Mouse (Mus musculus) CD4-positive helper T cell, adult 2 months (primary cell): ENCODE results near the gene Magea8.
"Not testable (repeated sequence)": the region's sequence is repeated elsewhere in the genome, so short reads cannot be mapped to it uniquely, and the experiment has no call there.

Experiments
- DNase-seq: peaks from one replicate; pipeline ENCODE4 v3.0.0-alpha.2; 2012; ENCODE audit warnings: low read depth, missing footprints, low spot score

Magea8 gene

DNA sequence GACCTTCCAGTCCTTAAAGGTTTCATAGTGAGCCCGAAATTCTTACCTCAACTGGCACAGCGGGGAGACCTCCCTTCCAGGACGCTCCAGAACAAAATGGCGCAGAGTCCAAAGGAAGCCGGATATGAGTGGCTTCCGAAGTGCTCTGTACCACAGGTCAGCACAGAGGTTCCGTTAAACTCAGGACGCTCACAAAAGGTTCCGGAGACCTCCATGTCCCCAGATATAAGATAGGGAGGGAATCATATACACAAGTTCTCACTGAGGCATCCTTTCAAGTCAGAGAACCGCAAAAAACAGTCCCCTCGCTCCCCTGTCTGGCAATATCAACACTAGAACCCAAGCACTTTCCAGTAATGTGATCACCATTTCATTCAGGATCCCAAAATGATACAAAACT lies at the start of gene Magea8:
TSS of gene Magea8 (minus strand) at position 101 of the 400 bp plus-strand sequence.
- DNase-seq = not testable (repeated sequence)

GRCm38 (mm10) chrX:154949405-154949804 lies 46.2 kb downstream of the Magea8 start, which contains the start of gene Magea3:
Magea3 (minus strand) TSS chrX:154949505.
- not testable (repeated sequence) for DNase-seq

DNA sequence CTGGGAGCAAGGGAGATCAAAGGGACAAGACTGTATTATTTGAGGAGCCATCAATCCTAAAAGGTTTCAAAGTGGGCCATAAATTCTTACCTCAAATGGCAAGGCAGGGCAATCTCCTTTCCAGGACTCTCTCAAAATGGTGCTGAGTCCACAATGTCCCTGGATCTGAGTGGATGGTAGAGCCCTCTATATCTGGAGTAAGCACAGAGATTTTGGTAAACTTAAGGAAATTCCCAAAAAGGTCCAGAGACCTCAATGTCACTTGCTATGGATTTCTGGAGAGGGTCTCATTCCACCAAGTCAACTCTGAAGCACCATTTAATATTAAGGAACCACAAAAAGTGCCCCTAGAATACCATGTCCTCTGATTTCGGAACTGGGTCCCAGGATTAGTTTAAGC lies 59.8 kb downstream of the Magea8 start, which contains the start of gene Magea6:
TSS of gene Magea6 (minus strand) at position 101 of the 400 bp plus-strand sequence.
- not testable (repeated sequence) for DNase-seq
